Mouse (Mus musculus) small intestine, adult 2 months (tissue): Measurements from ENCODE around the gene Pelo.
A peak's percentile ranks its signal among the peaks of the same experiment; 100 is the strongest.

Source experiments
- CTCF ChIP-seq: fragments of 200-500 bp; IDR thresholded peaks from 2 replicates; pipeline ENCODE4 v1.5.1; 2012; ENCODE audit warnings: low read depth, mild to moderate bottlenecking, control low read depth, inconsistent platforms, low read length, moderate library complexity, mixed read lengths; ENCODE audit not compliant: insufficient replicate concordance, insufficient read length; ENCODE audit errors: extremely low read depth
- POLR2A ChIP-seq: fragments of 200-500 bp; IDR thresholded peaks from 2 replicates; pipeline ENCODE4 v1.6.1; 2012; ENCODE audit warnings: low read depth, mild to moderate bottlenecking, control low read depth, inconsistent platforms, low read length, moderate library complexity

DNA sequence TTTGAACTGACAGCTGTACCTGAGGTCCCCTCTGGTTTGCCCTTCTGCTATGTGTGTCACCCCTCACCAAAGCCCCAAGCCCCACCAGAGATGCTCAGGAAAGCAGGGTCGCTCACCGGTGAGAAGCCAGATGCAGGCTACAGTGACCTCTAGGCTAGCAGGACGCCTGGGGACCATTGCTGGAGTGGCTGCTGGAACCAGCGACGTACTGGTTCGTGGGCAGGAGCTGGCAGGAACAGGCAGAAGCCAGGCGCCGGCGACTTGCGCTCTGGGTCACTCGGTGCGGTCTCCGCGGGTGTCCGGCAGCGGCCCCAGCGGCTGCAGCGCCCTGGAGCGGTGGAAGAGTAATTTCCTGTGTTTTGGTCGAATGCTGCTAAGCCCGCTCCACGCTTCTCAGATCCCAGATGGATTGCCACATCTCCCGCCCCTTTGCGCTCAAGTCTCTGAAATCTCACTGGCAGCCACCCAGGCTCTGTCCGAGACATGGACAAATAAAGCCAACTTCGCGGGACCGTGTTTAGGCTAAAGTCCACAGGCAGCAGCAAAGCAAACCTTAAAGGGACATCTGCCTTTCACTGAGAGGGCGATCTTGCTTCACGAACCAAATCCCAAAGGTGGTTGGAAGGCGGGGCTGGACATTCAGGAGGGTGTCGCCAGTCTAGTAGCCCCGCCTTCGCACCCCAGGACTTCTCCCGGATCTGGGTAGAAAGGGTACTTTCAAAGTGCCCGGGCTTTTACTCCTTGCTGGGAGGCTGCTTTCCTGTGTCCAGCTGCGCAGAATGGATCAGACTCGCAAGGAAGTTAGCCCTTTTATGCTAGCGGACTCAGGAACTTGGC, 11.6 kb upstream of the Pelo start, which contains the start of the genes Gm49395 and Itga1:
- no peak for TF ChIP-seq CTCF
- TF ChIP-seq POLR2A = peak; percentile 33
